Mouse (Mus musculus) C2C12 (cell line): ENCODE measurements around the gene Gm21083.
"Not testable (repeated sequence)": the region's sequence is repeated elsewhere in the genome, so short reads cannot be mapped to it uniquely, and the experiment has no call there.

Experiments
- CTCF ChIP-seq: IDR thresholded peaks from one replicate; pipeline ENCODE4 v1.5.1; 2011; ENCODE audit not compliant: control insufficient read depth, insufficient read depth, insufficient read length
- FOSL1 ChIP-seq: IDR thresholded peaks from one replicate; pipeline ENCODE4 v1.8.0; 2011; ENCODE audit warnings: mild to moderate bottlenecking, low read length; ENCODE audit not compliant: poor library complexity, insufficient read depth, severe bottlenecking

GRCm38 (mm10) chr5:15601481-15601880, 24.3 kb downstream of the Gm21083 start:
- not testable (repeated sequence) for TF ChIP-seq CTCF, FOSL1
